Mouse (Mus musculus) cerebellum, adult (tissue): ENCODE measurements around the gene Gstm6.
"Not testable (repeated sequence)": the region's sequence is repeated elsewhere in the genome, so short reads cannot be mapped to it uniquely, and the experiment has no call there.

ENCODE experiments used
- ATAC-seq: cut with Nextera tagmentation; 2 replicates; pipeline ENCODE4 v1.9.2; 2017; ENCODE audit warnings: mild to moderate bottlenecking, moderate library complexity, mixed read lengths; ENCODE audit not compliant: insufficient number of reproducible peaks, low FRiP score, low TSS enrichment

Gene Gstm6

GRCm38 (mm10) chr3:107895720-107896569, 47.6 kb downstream of the Gstm6 start, which contains the start of gene Gstm5:
Gene Gstm5 (plus strand): TSS chr3:107895821.
- peak; percentile 95 for ATAC-seq

DNA sequence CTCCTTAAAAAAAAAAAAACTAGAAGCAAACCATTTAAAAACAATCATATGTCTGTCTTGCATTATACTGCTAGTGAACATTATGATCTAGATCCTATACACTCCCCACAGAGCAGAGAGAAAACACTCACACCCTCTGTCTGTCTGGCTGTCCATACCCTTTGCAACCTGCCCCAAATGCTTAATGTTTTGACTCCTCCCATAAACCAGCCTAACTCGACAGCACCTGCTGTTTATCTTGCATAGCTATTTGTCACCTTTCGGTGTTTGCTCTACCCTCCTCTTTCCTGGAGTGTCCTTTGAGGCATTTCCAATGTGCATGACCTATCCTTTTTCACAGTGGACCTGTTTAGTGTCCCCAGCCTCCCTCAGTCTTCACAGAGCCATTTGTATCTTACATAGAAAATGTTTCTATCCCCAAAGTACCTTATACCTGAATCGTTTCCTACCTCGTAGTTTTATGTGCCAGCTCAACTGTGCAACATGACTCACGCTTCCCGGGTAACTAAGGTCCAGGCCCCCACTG, 48.3 kb downstream of the Gstm6 start:
- no peak for ATAC-seq

DNA sequence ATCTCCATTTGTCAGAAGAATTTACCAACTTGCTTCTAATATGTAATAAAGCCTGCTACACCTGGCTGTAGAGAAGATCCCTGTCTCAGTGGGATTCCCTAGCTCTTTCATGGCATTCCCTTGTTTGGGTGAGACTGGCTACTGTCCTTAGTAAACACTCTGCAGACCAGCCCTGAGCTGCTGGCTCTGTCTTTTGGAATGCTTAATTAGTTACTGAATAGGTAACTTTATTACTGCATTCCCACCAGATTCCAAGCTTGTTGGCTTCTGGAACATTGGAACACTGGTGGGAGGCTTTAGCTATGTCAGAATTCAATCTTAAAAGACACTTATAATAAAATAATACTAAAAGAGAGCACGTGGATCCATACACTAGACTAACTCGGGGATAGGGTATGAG, 54.3 kb downstream of the Gstm6 start:
- ATAC-seq, result not testable (repeated sequence)
